Mouse (Mus musculus): ENCODE results near the gene Capza1. TPM values are rescaled to one million over a fixed set of nuclear protein-coding genes. Genes with fewer than 3 reads are reported as not detected.
"Not testable (repeated sequence)": the region's sequence is repeated elsewhere in the genome, so short reads cannot be mapped to it uniquely, and the experiment has no call there.

Capza1 gene
- polyA plus RNA-seq, 1 experiment from 2014 or later: 157 TPM

DNA sequence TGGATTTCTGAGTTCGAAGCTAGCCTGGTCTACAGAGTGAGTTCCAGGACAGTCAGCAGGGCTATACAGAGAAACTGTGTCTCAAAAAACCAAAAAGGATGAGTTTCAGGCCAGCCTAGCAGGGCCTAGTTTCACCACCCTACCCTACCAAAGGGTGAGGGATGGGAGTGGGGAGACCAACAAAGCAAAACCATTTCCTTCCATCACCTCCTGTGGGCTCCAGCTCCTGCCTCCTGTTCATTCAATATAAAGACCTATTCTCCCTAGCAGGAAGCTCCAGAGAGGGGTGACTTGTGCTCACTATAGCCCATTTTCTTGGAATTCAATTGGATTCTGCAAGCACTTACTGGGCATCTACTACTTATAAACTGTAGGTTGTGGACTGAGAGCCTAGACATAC, 49.6 kb downstream of the Capza1 start:
- no peak overlapping the region for H3K4me3 ChIP-seq
- no peak for ATAC-seq (replicated peaks)
- WGBS: 98% methylated on average over 1 of the region's 1 CpGs
- H3K9ac ChIP-seq: no peak overlapping the region
- peaks cover 17% of the 10 kb centered on the region for H3K4me1 ChIP-seq
- H3K27me3 ChIP-seq (replicated peaks): no peaks in the 10 kb centered on the region
- H3K9me3 ChIP-seq: no peaks in the 10 kb centered on the region
- H3K27ac ChIP-seq: no peak overlapping the region
- H3K4me2 ChIP-seq: no peak overlapping the region
- no peaks in the 10 kb centered on the region for H3K36me3 ChIP-seq (replicated peaks)

DNA sequence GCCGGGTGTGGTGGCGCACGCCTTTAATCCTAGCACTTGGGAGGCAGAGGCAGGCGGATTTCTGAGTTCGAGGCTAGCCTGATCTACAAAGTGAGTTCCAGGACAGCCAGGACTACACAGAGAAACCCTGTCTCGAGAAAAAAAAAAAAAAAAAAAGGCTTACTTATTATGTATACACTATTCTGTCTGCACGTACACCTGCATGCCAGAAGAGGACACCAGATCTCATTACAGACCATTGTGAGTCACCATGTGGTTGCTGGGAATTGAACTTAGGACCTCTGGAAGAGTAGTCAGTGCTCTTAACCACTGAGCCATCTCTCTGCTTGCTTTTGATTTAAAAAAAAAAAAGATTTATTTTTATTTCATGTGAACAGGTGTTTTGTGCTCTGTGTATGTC, 51.1 kb downstream of the Capza1 start:
- H3K27ac ChIP-seq; H3K4me2 ChIP-seq; H3K27me3 ChIP-seq (replicated peaks); H3K9me3 ChIP-seq; H3K36me3 ChIP-seq (replicated peaks); H3K4me3 ChIP-seq; H3K9ac ChIP-seq; ATAC-seq (replicated peaks): not testable (repeated sequence)
- H3K4me1 ChIP-seq: peaks cover 11% of the 10 kb centered on the region
- WGBS: 90% methylated on average over 7 of the region's 7 CpGs

DNA sequence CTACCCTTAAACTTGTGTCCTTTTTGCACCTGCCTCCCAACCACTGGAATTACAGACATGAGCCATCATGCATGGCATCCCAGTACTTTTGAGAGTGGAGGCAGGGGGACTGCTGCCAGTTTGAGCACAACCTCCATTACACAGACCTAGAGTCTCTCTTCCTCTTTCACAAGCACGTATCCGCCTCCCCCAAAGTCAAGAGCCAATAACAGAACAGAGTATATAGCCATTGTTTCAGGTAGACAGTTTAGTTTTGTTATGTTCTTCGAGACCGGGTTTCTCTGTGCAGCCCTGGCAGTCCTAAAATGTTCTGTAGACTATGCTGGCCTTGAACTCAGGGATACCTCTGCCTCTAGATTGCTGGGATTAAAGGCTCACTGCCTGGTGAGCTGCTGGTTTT, 52.1 kb downstream of the Capza1 start:
- 86% methylated on average over 4 of the region's 4 CpGs for WGBS
- Histone ChIP-seq H3K9ac (no peak overlapping the region), H3K4me3 (no peak overlapping the region), H3K4me2 (no peak overlapping the region), H3K27me3 (replicated peaks) (no peaks in the 10 kb centered on the region), H3K27ac (no peak overlapping the region), H3K9me3 (no peaks in the 10 kb centered on the region), H3K4me1 (peaks cover 7% of the 10 kb centered on the region; the same call in 1 of the 2 replicates), H3K36me3 (replicated peaks) (no peaks in the 10 kb centered on the region)
- ATAC-seq (replicated peaks): no peak

DNA sequence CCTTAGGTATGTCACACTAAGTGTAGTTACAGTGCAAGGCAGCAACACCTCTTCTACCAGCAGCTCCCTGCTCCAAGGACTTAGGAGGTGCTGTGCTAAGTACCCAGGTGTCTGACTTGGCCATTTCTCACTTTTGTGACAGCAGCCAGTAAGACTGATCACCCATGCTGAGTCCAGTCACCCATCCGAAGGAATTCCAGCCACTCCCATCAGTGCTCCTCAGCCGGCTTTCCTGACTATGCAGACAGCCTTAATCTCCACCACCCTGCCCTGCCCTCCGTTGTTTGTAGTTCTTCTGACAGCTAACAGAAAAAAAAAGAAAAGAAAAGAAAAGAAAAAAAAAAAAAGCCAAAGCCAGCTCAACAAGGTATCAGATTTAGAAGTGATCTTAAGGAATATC, 52.6 kb downstream of the Capza1 start:
- no peak overlapping the region for H3K27ac ChIP-seq
- H3K4me1 ChIP-seq: peaks cover 2% of the 10 kb centered on the region; the same call in 1 of the 2 replicates
- 24% methylated on average over 3 of the region's 3 CpGs for WGBS
- no peak overlapping the region for H3K4me2 ChIP-seq
- no peaks in the 10 kb centered on the region for H3K36me3 ChIP-seq (replicated peaks)
- H3K9me3 ChIP-seq: no peaks in the 10 kb centered on the region
- H3K27me3 ChIP-seq (replicated peaks): no peaks in the 10 kb centered on the region
- H3K4me3 ChIP-seq: no peak overlapping the region
- ATAC-seq (replicated peaks): no peak
- no peak overlapping the region for H3K9ac ChIP-seq

DNA sequence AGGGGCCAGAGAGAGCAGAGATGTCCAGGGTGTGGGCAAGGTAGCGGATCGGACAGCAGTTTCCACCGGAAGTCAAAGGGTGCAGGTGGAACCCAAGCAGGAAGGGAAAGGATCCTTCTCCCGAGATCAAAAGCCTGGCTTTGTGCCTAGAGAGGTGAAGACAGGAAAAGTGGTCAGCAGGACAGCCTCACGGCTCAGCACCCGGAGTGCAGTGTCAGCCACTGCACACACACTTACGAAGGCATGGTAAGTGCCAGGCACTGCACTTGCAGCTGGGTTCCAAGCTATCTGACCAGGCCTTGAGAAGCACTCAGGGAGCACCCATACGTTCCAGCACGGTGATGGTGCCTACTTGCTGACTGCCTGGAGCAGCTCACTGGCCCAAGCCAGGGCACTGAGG, 58.8 kb downstream of the Capza1 start:
- Histone ChIP-seq H3K4me1 (no peaks in the 10 kb centered on the region), H3K4me3 (no peak overlapping the region), H3K36me3 (replicated peaks) (no peaks in the 10 kb centered on the region), H3K27me3 (replicated peaks) (no peaks in the 10 kb centered on the region), H3K27ac (no peak overlapping the region), H3K9me3 (no peaks in the 10 kb centered on the region), H3K4me2 (no peak overlapping the region), H3K9ac (no peak overlapping the region)
- no peak for ATAC-seq (replicated peaks)
- WGBS: 78% methylated on average over 9 of the region's 9 CpGs

DNA sequence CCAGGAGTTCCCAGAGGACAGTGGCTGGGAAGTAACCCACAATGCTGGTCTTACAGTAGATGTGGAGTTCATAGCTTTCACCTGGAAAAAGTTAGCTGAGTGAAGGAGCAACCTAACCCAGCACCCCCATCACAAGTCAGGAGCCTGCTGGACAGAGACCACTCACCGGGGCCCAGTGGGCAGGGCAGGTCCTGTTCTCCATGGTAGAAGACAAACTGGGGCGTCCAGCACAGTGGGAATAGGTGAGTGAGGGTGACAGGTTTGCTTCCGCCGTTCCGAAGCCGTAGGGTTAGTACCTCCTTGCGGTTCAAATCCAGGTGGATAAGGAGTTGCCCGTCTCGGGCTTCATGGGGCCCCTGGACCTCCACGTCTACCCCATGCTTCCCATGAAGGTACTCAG, 60.0 kb downstream of the Capza1 start:
- no peaks in the 10 kb centered on the region for H3K27me3 ChIP-seq (replicated peaks)
- H3K9me3 ChIP-seq: no peaks in the 10 kb centered on the region
- H3K27ac ChIP-seq: no peak overlapping the region
- H3K4me3 ChIP-seq: no peak overlapping the region
- no peaks in the 10 kb centered on the region for H3K36me3 ChIP-seq (replicated peaks)
- no peak overlapping the region for H3K4me2 ChIP-seq
- H3K9ac ChIP-seq: no peak overlapping the region
- 93% methylated on average over 10 of the region's 10 CpGs for WGBS
- no peak for ATAC-seq (replicated peaks)
- no peaks in the 10 kb centered on the region for H3K4me1 ChIP-seq

DNA sequence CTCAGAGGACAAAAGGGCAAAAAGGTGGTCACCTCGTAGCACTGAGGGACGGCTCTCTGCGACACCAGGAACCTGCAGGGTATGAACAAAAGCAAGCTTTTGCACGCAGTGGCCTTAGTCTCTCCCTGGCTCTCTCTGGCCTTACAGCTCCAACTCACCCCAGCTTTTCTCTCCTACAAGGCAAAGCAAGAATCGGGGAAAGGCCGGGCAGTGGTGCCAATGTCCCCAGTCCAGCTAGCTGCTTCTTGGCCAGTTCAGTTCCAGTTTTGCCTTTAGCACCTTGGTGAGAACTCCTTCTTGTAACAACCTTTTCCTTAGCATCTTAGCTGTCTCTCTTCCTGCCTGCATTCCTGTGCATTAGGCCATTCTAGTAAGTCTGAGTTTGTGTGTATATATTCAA, 62.8 kb downstream of the Capza1 start:
- Histone ChIP-seq H3K9me3 (no peaks in the 10 kb centered on the region), H3K4me3 (no peak overlapping the region), H3K27me3 (replicated peaks) (no peaks in the 10 kb centered on the region), H3K4me2 (no peak overlapping the region), H3K27ac (no peak overlapping the region), H3K9ac (no peak overlapping the region), H3K4me1 (no peaks in the 10 kb centered on the region), H3K36me3 (replicated peaks) (no peaks in the 10 kb centered on the region)
- ATAC-seq (replicated peaks): no peak
- WGBS: 91% methylated on average over 6 of the region's 6 CpGs

DNA sequence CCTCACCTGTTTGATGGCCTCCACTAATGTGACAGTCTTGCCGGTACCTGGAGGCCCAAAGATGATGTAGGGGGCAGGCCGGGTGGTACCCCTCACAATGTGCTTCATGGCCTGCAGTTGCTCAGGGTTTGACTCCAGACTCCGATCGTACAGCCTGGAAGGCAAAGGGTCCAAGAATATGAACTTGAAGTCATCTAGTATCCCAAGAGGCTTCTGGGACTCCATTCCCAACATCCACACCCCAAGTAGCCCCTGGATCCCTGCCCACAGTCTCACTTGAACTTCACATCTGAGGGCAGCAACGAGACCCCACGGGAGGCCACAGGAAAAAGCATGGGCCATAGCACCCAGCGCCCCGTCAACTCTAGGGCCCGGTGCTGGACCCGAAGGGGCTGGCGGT, 63.6 kb downstream of the Capza1 start:
- H3K27ac ChIP-seq: no peak overlapping the region
- H3K27me3 ChIP-seq (replicated peaks): no peaks in the 10 kb centered on the region
- no peaks in the 10 kb centered on the region for H3K4me1 ChIP-seq
- no peaks in the 10 kb centered on the region for H3K9me3 ChIP-seq
- 92% methylated on average over 11 of the region's 11 CpGs for WGBS
- no peak overlapping the region for H3K9ac ChIP-seq
- no peak overlapping the region for H3K4me3 ChIP-seq
- no peak overlapping the region for H3K4me2 ChIP-seq
- ATAC-seq (replicated peaks): no peak
- H3K36me3 ChIP-seq (replicated peaks): no peaks in the 10 kb centered on the region

DNA sequence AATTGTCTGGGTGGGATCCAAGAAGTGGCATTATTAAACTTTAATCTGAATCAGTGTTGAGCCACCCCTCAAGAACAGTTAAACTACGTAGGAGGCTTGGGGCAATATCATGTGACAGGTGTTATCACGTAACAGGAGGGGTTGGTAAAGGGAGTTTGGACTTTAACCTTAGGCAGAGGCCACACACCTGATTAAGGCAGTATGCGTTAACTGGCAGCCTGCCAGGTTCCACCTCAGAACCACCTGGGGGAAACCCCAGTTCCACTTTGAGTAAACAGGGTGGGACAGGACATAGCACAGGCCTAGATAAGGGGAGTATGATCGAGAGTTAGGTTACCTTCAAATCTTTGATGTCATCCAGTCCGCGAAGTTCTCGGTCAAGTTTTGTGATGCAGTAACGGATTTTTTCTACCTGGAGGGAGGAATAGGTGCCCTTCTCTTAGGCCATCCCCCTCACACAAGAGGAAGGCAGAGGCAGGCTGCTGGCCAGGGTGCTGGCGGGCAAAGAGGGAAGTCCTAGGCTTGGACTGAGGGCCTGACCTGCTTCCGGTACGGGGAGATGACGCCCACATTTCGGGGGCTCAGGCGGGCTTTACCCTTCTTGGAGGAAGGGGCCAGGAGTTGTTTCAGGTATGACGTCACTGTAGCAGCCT, 67.7 kb downstream of the Capza1 start:
- ATAC-seq (replicated peaks): no peak
- no peak overlapping the region for H3K9ac ChIP-seq
- no peak overlapping the region for H3K4me3 ChIP-seq
- H3K4me2 ChIP-seq: no peak overlapping the region
- H3K4me1 ChIP-seq: peaks cover 7% of the 10 kb centered on the region
- no peaks in the 10 kb centered on the region for H3K27me3 ChIP-seq (replicated peaks)
- no peak overlapping the region for H3K27ac ChIP-seq
- H3K9me3 ChIP-seq: no peaks in the 10 kb centered on the region
- WGBS: 88% methylated on average over 15 of the region's 15 CpGs
- H3K36me3 ChIP-seq (replicated peaks): no peaks in the 10 kb centered on the region

DNA sequence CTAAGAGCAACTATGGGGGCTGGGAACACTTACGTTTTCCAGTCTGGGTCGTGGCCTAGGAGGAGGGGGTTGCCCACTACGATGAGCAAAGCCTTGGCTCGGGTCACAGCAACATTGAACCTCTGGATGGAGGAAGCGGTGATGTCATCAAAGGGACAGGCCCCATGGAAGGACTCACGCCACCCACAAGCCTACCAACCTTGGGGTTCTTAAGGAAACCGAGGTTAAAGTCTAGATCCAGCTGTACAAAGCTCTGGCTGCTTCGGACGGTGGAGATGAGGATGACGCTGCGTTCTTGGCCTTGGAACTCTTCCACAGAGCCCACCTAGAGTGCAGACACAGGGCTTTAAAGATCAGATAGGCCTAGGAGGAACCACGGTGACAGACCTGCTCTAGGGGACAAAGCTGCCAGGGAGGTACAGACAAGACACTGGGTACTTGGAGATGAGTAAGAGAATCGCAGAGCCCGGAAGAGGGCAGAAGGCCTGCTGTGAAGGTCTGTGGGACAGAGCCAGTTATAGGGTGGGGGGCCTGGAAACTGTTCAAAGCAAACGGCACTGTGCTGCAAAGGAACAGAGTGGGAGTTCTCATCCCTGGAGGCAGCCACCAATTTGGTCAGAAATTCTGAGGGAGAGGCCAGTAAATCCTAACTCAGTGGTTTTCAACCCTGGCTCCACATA, 68.5 kb downstream of the Capza1 start:
- Histone ChIP-seq H3K4me2 (no peak overlapping the region), H3K9me3 (no peaks in the 10 kb centered on the region), H3K27me3 (replicated peaks) (no peaks in the 10 kb centered on the region), H3K27ac (no peak overlapping the region), H3K36me3 (replicated peaks) (no peaks in the 10 kb centered on the region), H3K4me3 (no peak overlapping the region), H3K9ac (no peak overlapping the region), H3K4me1 (peaks cover 7% of the 10 kb centered on the region)
- no peak for ATAC-seq (replicated peaks)
- 75% methylated on average over 15 of the region's 15 CpGs for WGBS

DNA sequence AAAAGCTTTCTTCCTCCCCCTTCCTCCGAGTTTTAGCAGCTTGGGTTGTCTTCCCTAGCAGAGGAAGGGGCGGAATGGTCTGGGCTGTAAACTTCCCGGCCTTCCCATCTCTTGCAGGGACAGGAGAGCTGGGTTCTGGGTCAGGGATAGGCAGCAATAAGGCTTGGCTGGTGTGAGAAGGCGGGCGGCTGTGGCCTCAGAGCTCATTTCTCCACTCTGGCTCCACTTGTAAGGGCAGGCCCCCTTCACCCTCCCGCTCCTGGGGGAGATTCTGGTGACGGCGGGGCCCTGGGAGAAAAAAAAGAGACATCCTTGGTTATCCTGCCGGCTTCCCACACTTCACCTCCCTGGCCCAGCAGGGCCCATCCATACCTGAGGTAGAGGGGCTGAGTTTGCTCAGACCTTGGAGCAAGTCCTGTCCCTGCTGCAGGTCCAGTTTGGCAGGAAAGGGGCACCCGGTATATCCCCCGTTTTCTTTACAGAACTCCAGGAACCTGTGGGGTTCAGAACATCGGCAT, 69.3 kb downstream of the Capza1 start:
- WGBS: 76% methylated on average over 12 of the region's 12 CpGs
- H3K4me1 ChIP-seq: peaks cover 7% of the 10 kb centered on the region
- H3K9ac ChIP-seq: no peak overlapping the region
- no peaks in the 10 kb centered on the region for H3K27me3 ChIP-seq (replicated peaks)
- no peak overlapping the region for H3K4me3 ChIP-seq
- H3K4me2 ChIP-seq: no peak overlapping the region
- no peaks in the 10 kb centered on the region for H3K9me3 ChIP-seq
- ATAC-seq (replicated peaks): no peak
- H3K27ac ChIP-seq: no peak overlapping the region
- no peaks in the 10 kb centered on the region for H3K36me3 ChIP-seq (replicated peaks)

DNA sequence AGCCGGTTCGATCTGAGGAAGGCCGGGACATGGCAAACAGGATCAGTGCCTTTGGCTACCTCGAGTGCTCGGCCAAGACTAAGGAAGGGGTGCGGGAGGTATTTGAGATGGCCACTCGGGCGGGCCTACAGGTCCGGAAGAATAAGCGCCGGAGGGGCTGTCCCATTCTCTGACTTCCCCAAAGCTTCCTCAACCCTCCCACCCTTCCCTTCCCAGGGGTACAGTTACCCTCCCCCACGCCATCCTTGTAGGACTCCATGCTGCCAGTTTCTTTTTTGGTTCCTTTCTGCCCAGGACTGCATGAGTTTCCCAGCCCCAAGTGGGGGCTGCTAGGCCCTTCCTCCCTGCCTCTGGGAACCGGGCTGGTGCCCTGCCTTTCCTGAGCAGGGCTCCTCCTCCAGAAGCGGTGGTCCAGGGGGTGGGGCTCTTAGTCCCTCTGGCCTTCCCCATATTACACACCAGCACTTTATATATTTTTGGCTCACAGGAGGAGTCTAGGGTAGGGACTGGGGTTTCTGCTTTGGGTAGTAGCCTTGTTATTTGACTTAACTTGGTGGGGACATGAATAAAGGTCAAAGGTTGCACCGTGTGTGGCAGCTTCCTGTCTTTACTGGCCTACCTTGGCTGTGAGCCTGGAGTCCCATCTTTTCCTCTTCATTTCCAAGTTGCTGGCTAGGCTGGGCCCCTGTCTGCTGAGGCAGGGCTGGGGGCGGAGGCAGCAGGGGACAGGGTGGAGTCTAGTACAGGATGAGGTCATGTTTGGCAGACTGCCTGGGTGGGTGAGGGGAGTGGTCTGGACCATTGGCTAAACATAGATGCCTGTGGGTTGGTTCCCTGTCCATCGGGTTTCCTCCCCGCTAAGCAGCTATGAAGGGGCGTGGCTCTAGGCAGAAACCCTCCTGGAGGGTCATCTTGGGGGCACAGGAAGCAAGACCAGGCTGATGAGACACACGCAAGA, 70.2 kb downstream of the Capza1 start:
- Histone ChIP-seq H3K27ac (peak overlapping the region; percentile 36; the same call in 1 of the 2 replicates), H3K4me3 (no peak overlapping the region), H3K4me1 (peaks cover 7% of the 10 kb centered on the region), H3K9ac (no peak overlapping the region), H3K36me3 (replicated peaks) (no peaks in the 10 kb centered on the region), H3K9me3 (no peaks in the 10 kb centered on the region), H3K27me3 (replicated peaks) (peaks cover 7% of the 10 kb centered on the region; the same call in 1 of the 2 replicates), H3K4me2 (no peak overlapping the region)
- 60% methylated on average over 20 of the region's 20 CpGs for WGBS
- peak; percentile 71 for ATAC-seq (replicated peaks)
